Comparison of ENCODE assay signal across 16 mouse cellular contexts in genomic region chr4:99273466-99273865, GRCm38 (mm10). TPM values are rescaled to one million over a fixed set of nuclear protein-coding genes. Genes with fewer than 3 reads are reported as not detected.
"Had no signal": no experiment of that assay in that cellular context is flagged by ENCODE, and none has a peak within 500 bp of the region (broad histone marks: within the 10 kb centered on the region; RNA-seq: fewer than 3 reads in every experiment).

No protein-coding gene starts in this region.

- H3K4me3 ChIP-seq: midbrain, embryonic 12.5 days; myocyte; neural tube, embryonic 13.5 days; neural tube, embryonic 15.5 days had no signal

- DNase-seq: lung, adult 18-20 months; lung, embryonic 14.5 days; lung, postnatal 10 days; lung, postnatal 4 days; right cerebral cortex, adult 18-20 months; right cerebral cortex, postnatal 25 days; spleen, adult 18-20 months; thymus, adult 18-20 months; thymus, postnatal 14 days; thymus, postnatal 36 days had no signal

- H3K9ac ChIP-seq: lung, embryonic 14.5 days; midbrain, embryonic 12.5 days; neural tube, embryonic 13.5 days; neural tube, embryonic 15.5 days had no signal

- H3K9me3 ChIP-seq: midbrain, embryonic 12.5 days; neural tube, embryonic 13.5 days; neural tube, embryonic 15.5 days had no signal

- H3K27me3 ChIP-seq: neural tube, embryonic 13.5 days had no signal

- H3K27ac ChIP-seq: neural tube, embryonic 13.5 days had no signal

- H3K36me3 ChIP-seq: midbrain, embryonic 12.5 days; neural tube, embryonic 13.5 days had no signal

- H3K4me2 ChIP-seq: lung, embryonic 14.5 days had no signal

RNA-seq across cellular contexts. Expression of gene Gm12689, which starts 22.2 kb away (rescaled TPM):
- polyA plus RNA-seq: neural tube, embryonic 11.5 days; thymus, postnatal 0 days had no signal
